Mouse (Mus musculus): Measurements from ENCODE around the gene Angptl2. TPM values are rescaled to one million over a fixed set of nuclear protein-coding genes. Genes with fewer than 3 reads are reported as not detected.

The Angptl2 gene
- polyA plus RNA-seq, 1 experiment from 2014 or later, result 24.4 TPM

GRCm38 (mm10) chr2:33230701-33231100 is 14.8 kb downstream of the Angptl2 start:
- no peak overlapping the region for H3K27ac ChIP-seq (ENCODE audit: low read depth, low read length)
- H3K4me1 ChIP-seq (replicated peaks; ENCODE audit: control insufficient read depth, insufficient read depth, low read length), result no peaks in the 10 kb centered on the region
- DNase-seq (ENCODE audit: low spot score) (no peak), ATAC-seq (replicated peaks; ENCODE audit: low FRiP score) (no peak)
- H3K27me3 ChIP-seq (ENCODE audit: control insufficient read depth, insufficient read depth, low read length), result no peaks in the 10 kb centered on the region
- H3K4me3 ChIP-seq (ENCODE audit: low read depth, low read length), result no peak overlapping the region
- peaks cover 3% of the 10 kb centered on the region; the same call in 1 of the 2 replicates for H3K36me3 ChIP-seq (ENCODE audit: control insufficient read depth, insufficient read depth, low read length)
- H3K9ac ChIP-seq (ENCODE audit: low read length), result no peak overlapping the region
- H3K9me3 ChIP-seq (ENCODE audit: control insufficient read depth, low read length), result no peaks in the 10 kb centered on the region
- H3K4me2 ChIP-seq (ENCODE audit: low read depth, low read length, severe bottlenecking), result no peak overlapping the region
- WGBS, result 80% methylated on average over 10 of the region's 10 CpGs

GRCm38 (mm10) chr2:33231788-33232187 is 15.9 kb downstream of the Angptl2 start:
- Histone ChIP-seq H3K4me2 (ENCODE audit: low read depth, low read length, severe bottlenecking) (no peak overlapping the region), H3K36me3 (ENCODE audit: control insufficient read depth, insufficient read depth, low read length) (peaks cover 3% of the 10 kb centered on the region; the same call in 1 of the 2 replicates), H3K27ac (ENCODE audit: low read depth, low read length) (no peak overlapping the region), H3K27me3 (ENCODE audit: control insufficient read depth, insufficient read depth, low read length) (no peaks in the 10 kb centered on the region), H3K9ac (ENCODE audit: low read length) (no peak overlapping the region), H3K9me3 (ENCODE audit: control insufficient read depth, low read length) (no peaks in the 10 kb centered on the region), H3K4me1 (replicated peaks; ENCODE audit: control insufficient read depth, insufficient read depth, low read length) (no peaks in the 10 kb centered on the region), H3K4me3 (ENCODE audit: low read depth, low read length) (no peak overlapping the region)
- ATAC-seq (replicated peaks; ENCODE audit: low FRiP score), result no peak
- WGBS, result 60% methylated on average over 2 of the region's 2 CpGs
- DNase-seq (ENCODE audit: low spot score), result no peak

GRCm38 (mm10) chr2:33232782-33233570 is 17.1 kb downstream of the Angptl2 start:
- DNase-seq (ENCODE audit: low spot score), result no peak
- 79% methylated on average over 6 of the region's 6 CpGs for WGBS
- H3K4me3 ChIP-seq (ENCODE audit: low read depth, low read length), result no peak overlapping the region
- no peaks in the 10 kb centered on the region for H3K9me3 ChIP-seq (ENCODE audit: control insufficient read depth, low read length)
- no peak overlapping the region for H3K9ac ChIP-seq (ENCODE audit: low read length)
- peaks cover 3% of the 10 kb centered on the region; the same call in 1 of the 2 replicates for H3K36me3 ChIP-seq (ENCODE audit: control insufficient read depth, insufficient read depth, low read length)
- no peak overlapping the region for H3K27ac ChIP-seq (ENCODE audit: low read depth, low read length)
- H3K27me3 ChIP-seq (ENCODE audit: control insufficient read depth, insufficient read depth, low read length), result no peaks in the 10 kb centered on the region
- ATAC-seq (replicated peaks; ENCODE audit: low FRiP score), result no peak
- H3K4me2 ChIP-seq (ENCODE audit: low read depth, low read length, severe bottlenecking), result no peak overlapping the region
- no peaks in the 10 kb centered on the region for H3K4me1 ChIP-seq (replicated peaks; ENCODE audit: control insufficient read depth, insufficient read depth, low read length)

- H3K27me3 ChIP-seq (ENCODE audit: control insufficient read depth, insufficient read depth, low read length), result no peaks in the 10 kb centered on the region
- no peaks in the 10 kb centered on the region for H3K4me1 ChIP-seq (replicated peaks; ENCODE audit: control insufficient read depth, insufficient read depth, low read length)
- peaks cover 3% of the 10 kb centered on the region; the same call in 1 of the 2 replicates for H3K36me3 ChIP-seq (ENCODE audit: control insufficient read depth, insufficient read depth, low read length)
- no peak overlapping the region for H3K4me2 ChIP-seq (ENCODE audit: low read depth, low read length, severe bottlenecking)
- no peak overlapping the region for H3K4me3 ChIP-seq (ENCODE audit: low read depth, low read length)
- H3K9me3 ChIP-seq (ENCODE audit: control insufficient read depth, low read length), result no peaks in the 10 kb centered on the region
- no peak for ATAC-seq (replicated peaks; ENCODE audit: low FRiP score)
- DNase-seq (ENCODE audit: low spot score), result no peak
- H3K9ac ChIP-seq (ENCODE audit: low read length), result no peak overlapping the region
- 84% methylated on average over 5 of the region's 5 CpGs for WGBS
- no peak overlapping the region for H3K27ac ChIP-seq (ENCODE audit: low read depth, low read length)
Measured at GRCm38 (mm10) chr2:33233856-33234255, 18.0 kb downstream of the Angptl2 start.

- H3K27ac ChIP-seq (ENCODE audit: low read depth, low read length), result no peak overlapping the region
- WGBS, result 88% methylated on average over 4 of the region's 4 CpGs
- no peak for ATAC-seq (replicated peaks; ENCODE audit: low FRiP score)
Measured at GRCm38 (mm10) chr2:33234848-33235247, 19.0 kb downstream of the Angptl2 start.

GRCm38 (mm10) chr2:33237581-33237980 is 21.7 kb downstream of the Angptl2 start:
- H3K27ac ChIP-seq (ENCODE audit: low read depth, low read length), result no peak overlapping the region
- H3K4me2 ChIP-seq (ENCODE audit: low read depth, low read length, severe bottlenecking), result no peak overlapping the region
- no peaks in the 10 kb centered on the region for H3K4me1 ChIP-seq (replicated peaks; ENCODE audit: control insufficient read depth, insufficient read depth, low read length)
- H3K36me3 ChIP-seq (ENCODE audit: control insufficient read depth, insufficient read depth, low read length), result no peaks in the 10 kb centered on the region
- no peaks in the 10 kb centered on the region for H3K9me3 ChIP-seq (ENCODE audit: control insufficient read depth, low read length)
- ATAC-seq (replicated peaks; ENCODE audit: low FRiP score), result no peak
- no peak overlapping the region for H3K4me3 ChIP-seq (ENCODE audit: low read depth, low read length)
- 91% methylated on average over 6 of the region's 6 CpGs for WGBS
- H3K27me3 ChIP-seq (ENCODE audit: control insufficient read depth, insufficient read depth, low read length), result no peaks in the 10 kb centered on the region
- no peak overlapping the region for H3K9ac ChIP-seq (ENCODE audit: low read length)
- no peak for DNase-seq (ENCODE audit: low spot score)

More at GRCm38 (mm10) chr2:33234848-33235247, 19.0 kb downstream of the Angptl2 start:
- no peaks in the 10 kb centered on the region for H3K36me3 ChIP-seq (ENCODE audit: control insufficient read depth, insufficient read depth, low read length)
- no peak overlapping the region for H3K4me3 ChIP-seq (ENCODE audit: low read depth, low read length)
- no peak overlapping the region for H3K9ac ChIP-seq (ENCODE audit: low read length)
- no peak overlapping the region for H3K4me2 ChIP-seq (ENCODE audit: low read depth, low read length, severe bottlenecking)
- no peak for DNase-seq (ENCODE audit: low spot score)
- H3K9me3 ChIP-seq (ENCODE audit: control insufficient read depth, low read length), result no peaks in the 10 kb centered on the region
- no peaks in the 10 kb centered on the region for H3K27me3 ChIP-seq (ENCODE audit: control insufficient read depth, insufficient read depth, low read length)
- H3K4me1 ChIP-seq (replicated peaks; ENCODE audit: control insufficient read depth, insufficient read depth, low read length), result no peaks in the 10 kb centered on the region

- Histone ChIP-seq H3K9ac (ENCODE audit: low read length) (no peak overlapping the region), H3K4me2 (ENCODE audit: low read depth, low read length, severe bottlenecking) (no peak overlapping the region), H3K36me3 (ENCODE audit: control insufficient read depth, insufficient read depth, low read length) (no peaks in the 10 kb centered on the region), H3K4me3 (ENCODE audit: low read depth, low read length) (no peak overlapping the region), H3K27me3 (ENCODE audit: control insufficient read depth, insufficient read depth, low read length) (no peaks in the 10 kb centered on the region), H3K9me3 (ENCODE audit: control insufficient read depth, low read length) (no peaks in the 10 kb centered on the region), H3K4me1 (replicated peaks; ENCODE audit: control insufficient read depth, insufficient read depth, low read length) (no peaks in the 10 kb centered on the region), H3K27ac (ENCODE audit: low read depth, low read length) (no peak overlapping the region)
- ATAC-seq (replicated peaks; ENCODE audit: low FRiP score), result no peak
- 84% methylated on average over 6 of the region's 6 CpGs for WGBS
- no peak for DNase-seq (ENCODE audit: low spot score)
Measured at GRCm38 (mm10) chr2:33244880-33245279, 29.0 kb downstream of the Angptl2 start.

- Histone ChIP-seq H3K4me2 (ENCODE audit: low read depth, low read length, severe bottlenecking) (no peak overlapping the region), H3K27ac (ENCODE audit: low read depth, low read length) (no peak overlapping the region), H3K4me1 (replicated peaks; ENCODE audit: control insufficient read depth, insufficient read depth, low read length) (no peaks in the 10 kb centered on the region), H3K9ac (ENCODE audit: low read length) (no peak overlapping the region), H3K4me3 (ENCODE audit: low read depth, low read length) (no peak overlapping the region), H3K27me3 (ENCODE audit: control insufficient read depth, insufficient read depth, low read length) (no peaks in the 10 kb centered on the region), H3K9me3 (ENCODE audit: control insufficient read depth, low read length) (no peaks in the 10 kb centered on the region), H3K36me3 (ENCODE audit: control insufficient read depth, insufficient read depth, low read length) (no peaks in the 10 kb centered on the region)
- ATAC-seq (replicated peaks; ENCODE audit: low FRiP score) (no peak), DNase-seq (ENCODE audit: low spot score) (no peak)
Measured at GRCm38 (mm10) chr2:33245350-33245749, 29.5 kb downstream of the Angptl2 start.

GRCm38 (mm10) chr2:33246841-33247240 is 31.0 kb downstream of the Angptl2 start:
- Histone ChIP-seq H3K27ac (ENCODE audit: low read depth, low read length) (no peak overlapping the region), H3K4me2 (ENCODE audit: low read depth, low read length, severe bottlenecking) (no peak overlapping the region), H3K4me3 (ENCODE audit: low read depth, low read length) (no peak overlapping the region), H3K9me3 (ENCODE audit: control insufficient read depth, low read length) (no peaks in the 10 kb centered on the region), H3K9ac (ENCODE audit: low read length) (no peak overlapping the region), H3K36me3 (ENCODE audit: control insufficient read depth, insufficient read depth, low read length) (no peaks in the 10 kb centered on the region), H3K4me1 (replicated peaks; ENCODE audit: control insufficient read depth, insufficient read depth, low read length) (no peaks in the 10 kb centered on the region), H3K27me3 (ENCODE audit: control insufficient read depth, insufficient read depth, low read length) (no peaks in the 10 kb centered on the region)
- ATAC-seq (replicated peaks; ENCODE audit: low FRiP score) (no peak), DNase-seq (ENCODE audit: low spot score) (no peak)
- 85% methylated on average over 5 of the region's 5 CpGs for WGBS
